In the genomic region with DNA sequence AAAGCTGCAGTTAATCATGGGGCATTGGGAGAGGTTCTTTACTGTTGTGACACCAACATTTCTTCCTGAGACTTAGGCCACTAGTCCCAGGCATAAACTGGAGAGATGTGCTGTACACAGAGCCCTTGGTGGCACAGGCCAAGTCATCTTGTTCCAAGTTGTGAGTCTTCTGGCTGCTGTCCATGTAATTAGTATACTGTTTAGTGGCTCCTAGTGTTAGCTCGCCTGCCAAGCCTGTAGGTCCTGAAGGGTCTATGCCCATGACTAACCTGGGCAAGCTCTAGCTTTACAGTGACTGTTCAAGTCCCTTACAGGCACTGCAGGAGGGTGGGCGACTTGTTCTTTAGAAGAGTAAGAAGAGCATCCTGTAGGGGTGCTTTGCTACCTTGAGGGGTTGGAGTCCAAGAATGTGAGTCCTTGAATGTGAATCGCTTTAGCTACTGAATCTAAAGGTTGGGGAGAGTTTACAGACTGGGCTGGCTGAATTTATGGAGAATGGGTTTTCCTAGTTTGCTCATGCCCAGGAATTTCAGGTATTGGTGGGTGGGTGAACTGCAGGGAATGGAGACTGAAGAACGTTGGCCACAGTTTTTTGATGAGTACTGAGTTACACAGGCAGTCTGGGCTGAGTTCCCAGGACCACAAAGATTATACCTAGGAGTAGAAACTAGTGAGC, we compare ENCODE assay signal across 8 mouse cellular contexts. TPM values are rescaled to one million over a fixed set of nuclear protein-coding genes. Genes with fewer than 3 reads are reported as not detected.
DNase-seq lines count a peak whose midpoint lies in the region; ATAC-seq and TF ChIP-seq lines count a peak whose summit lies in the region.

No protein-coding gene starts in this region.

- H3K9ac ChIP-seq in neural tube, embryonic 12.5 days = peak overlapping the region; percentile 3; the same call in 1 of the 2 replicates

- no peaks in the 10 kb centered on the region for H3K27me3 ChIP-seq in kidney, adult 2 months (replicated peaks; ENCODE audit: control insufficient read depth, insufficient read depth, low read length)
- H3K27me3 ChIP-seq in neural tube, embryonic 12.5 days (replicated peaks) = no peaks in the 10 kb centered on the region

- TF ChIP-seq POLR2A in kidney, adult 2 months (IDR thresholded peaks at IDR 0.05; ENCODE audit: low read depth, low read length) = no peak

- H3K4me1 ChIP-seq in kidney, adult 2 months (ENCODE audit: control insufficient read depth, insufficient read depth, low read length) = peaks cover 25% of the 10 kb centered on the region
- H3K4me1 ChIP-seq in neural tube, embryonic 12.5 days = peaks cover 35% of the 10 kb centered on the region

- no peak for ATAC-seq in neural tube, embryonic 12.5 days (ENCODE audit: low FRiP score, low read depth)

- no peak overlapping the region for H3K4me3 ChIP-seq in kidney, adult 2 months (ENCODE audit: insufficient read depth, low read depth, low read length)
- H3K4me3 ChIP-seq in neural tube, embryonic 12.5 days = no peak overlapping the region

- no peaks in the 10 kb centered on the region for H3K9me3 ChIP-seq in neural tube, embryonic 12.5 days

- no peaks in the 10 kb centered on the region; the same call in 1 of the 2 replicates for H3K36me3 ChIP-seq in kidney, adult 2 months (ENCODE audit: control insufficient read depth, insufficient read depth, low read length)
- H3K36me3 ChIP-seq in neural tube, embryonic 12.5 days = peaks cover 32% of the 10 kb centered on the region

- H3K4me2 ChIP-seq in neural tube, embryonic 12.5 days (replicated peaks) = peak overlapping the region; percentile 43

- DNase-seq in kidney, adult 2 months = peak; percentile 62
- no peak for DNase-seq in kidney, postnatal 10 days
- DNase-seq in brain, adult 2 months (ENCODE audit: low read depth, low spot score) = peak; percentile 33
- peak; percentile 58 for DNase-seq in induced T-regulatory cell, adult 2 months (ENCODE audit: low read depth)
- no peak for DNase-seq in adrenal gland, adult 8-10 months
- DNase-seq in thymus, adult 18-20 months = no peak
- DNase-seq in lung, postnatal 10 days = no peak

- no peak for TF ChIP-seq CTCF in kidney, adult 2 months (conservative IDR thresholded peaks at IDR 0.05; ENCODE audit: insufficient read depth, insufficient read length, low read depth, low read length)

- no peak overlapping the region for H3K27ac ChIP-seq in kidney, adult 2 months (ENCODE audit: insufficient read depth, low read depth, low read length)
- no peak overlapping the region for H3K27ac ChIP-seq in neural tube, embryonic 12.5 days

- 24% methylated on average over 4 of the region's 4 CpGs for WGBS in kidney, adult 2 months
- 16% methylated on average over 4 of the region's 4 CpGs for WGBS in neural tube, embryonic 12.5 days

RNA-seq across cellular contexts. Expression of a gene that starts 4.5 kb away (rescaled TPM):
- 622 and 651 TPM in 2 replicates for polyA plus RNA-seq in kidney, adult 2 months (2012; rRNA removed)
- 2,887 and 2,907 TPM in 2 replicates for polyA plus RNA-seq in neural tube, embryonic 12.5 days (2016; fragmentation: Nextera tagmentation; extraction: Ambion mirVana)
- total RNA-seq in adrenal gland, adult 8-10 months (2022) = 100 to 1,000 TPM; 448 to 514 (median 510) TPM

RNA-seq across cellular contexts. Expression of a gene that starts 51.4 kb away (rescaled TPM):
- 20.2 and 24.9 TPM in 2 replicates for polyA plus RNA-seq in kidney, adult 2 months (2012; rRNA removed)
- polyA plus RNA-seq in neural tube, embryonic 12.5 days (2016; fragmentation: Nextera tagmentation; extraction: Ambion mirVana) = 98.8 and 104 TPM in 2 replicates
- total RNA-seq in adrenal gland, adult 8-10 months (2022) = 10 to 100 TPM; 36.8 to 47.2 (median 42.3) TPM

RNA-seq across cellular contexts. Expression of a gene that starts 51.7 kb away (rescaled TPM):
- polyA plus RNA-seq in kidney, adult 2 months (2012; rRNA removed) = 20.1 and 22.5 TPM in 2 replicates
- 66.1 and 70.1 TPM in 2 replicates for polyA plus RNA-seq in neural tube, embryonic 12.5 days (2016; fragmentation: Nextera tagmentation; extraction: Ambion mirVana)
- 10 to 100 TPM; 13.1 to 16.3 (median 14.6) TPM for total RNA-seq in adrenal gland, adult 8-10 months (2022)

Comparison
In these comparisons a context has a peak if more than half of its experiments do, and no peak if none do; other contexts are left out.
1. DNase-seq: peak in kidney, adult 2 months (single experiment), brain, adult 2 months (single experiment) and induced T-regulatory cell, adult 2 months (single experiment); none in kidney, postnatal 10 days (single experiment), adrenal gland, adult 8-10 months (single experiment), thymus, adult 18-20 months (0 of 2) and lung, postnatal 10 days (single experiment).